Mouse (Mus musculus) kidney, embryonic 14.5 days (tissue): ENCODE measurements around the gene Hoxc9. TPM values are rescaled to one million over a fixed set of nuclear protein-coding genes. Genes with fewer than 3 reads are reported as not detected.

Source experiments
- ATAC-seq: fragments of 200-750 bp; cut with Nextera tagmentation; 2 replicates; pipeline ENCODE4 v1.8.0; 2017; ENCODE audit warnings: moderate number of reproducible peaks, mild to moderate bottlenecking, moderate TSS enrichment, moderate library complexity; ENCODE audit not compliant: low FRiP score, low TSS enrichment
- H3K27ac ChIP-seq: fragments of 300-500 bp; sonication (generic); 2 replicates; pipeline ENCODE4 v1.5.1; 2014; ENCODE audit warnings: low read depth, mild to moderate bottlenecking, low read length, moderate library complexity, mixed read lengths
- H3K27me3 ChIP-seq: fragments of 300-500 bp; sonication (generic); 2 replicates; pipeline ENCODE4 v1.6.1; 2014; ENCODE audit warnings: mild to moderate bottlenecking, low read length; ENCODE audit not compliant: control insufficient read depth, insufficient read depth
- H3K36me3 ChIP-seq: fragments of 300-500 bp; sonication (generic); 2 replicates; pipeline ENCODE4 v1.6.1; 2014; ENCODE audit warnings: low read length, mixed read lengths; ENCODE audit not compliant: control insufficient read depth, insufficient read depth
- H3K4me1 ChIP-seq: fragments of 300-500 bp; sonication (generic); 2 replicates; pipeline ENCODE4 v1.6.1; 2014; ENCODE audit warnings: low read length, mixed read lengths; ENCODE audit not compliant: control insufficient read depth, insufficient read depth
- H3K4me2 ChIP-seq: fragments of 300-500 bp; sonication (generic); replicated peaks from 2 replicates; pipeline ENCODE4 v1.6.1; 2014; ENCODE audit warnings: low read depth, mild to moderate bottlenecking, low read length
- H3K4me3 ChIP-seq: fragments of 300-500 bp; sonication (generic); 2 replicates; pipeline ENCODE4 v1.5.1; 2014; ENCODE audit warnings: mild to moderate bottlenecking, low read length
- H3K9ac ChIP-seq: fragments of 300-500 bp; sonication (generic); 2 replicates; pipeline ENCODE4 v1.6.1; 2014; ENCODE audit warnings: low read depth, mild to moderate bottlenecking, low read length, moderate library complexity
- H3K9me3 ChIP-seq: fragments of 300-500 bp; sonication (generic); 2 replicates; pipeline ENCODE4 v1.6.1; 2016; ENCODE audit warnings: low read length; ENCODE audit not compliant: control insufficient read depth
- WGBS: fragments of 180-500 bp; shearing (Covaris S2); extraction: QIAGEN DNeasy Blood & Tissue Kit; methylation state at CpG from one replicate; pipeline ENCODE4 v1.1.7; 2014; 5-methylcytosine and 5-hydroxymethylcytosine counted together
- polyA plus RNA-seq: library from polyadenylated mRNA; unstranded; fragments of >200 nt; fragmentation: Nextera tagmentation; extraction: Ambion mirVana; gene quantifications from 2 replicates; pipeline ENCODE4 v1.2.1, GENCODE M21; 2014

Gene Hoxc9
- polyA plus RNA-seq, 1 experiment from 2014 or later = 10.3 TPM

DNA sequence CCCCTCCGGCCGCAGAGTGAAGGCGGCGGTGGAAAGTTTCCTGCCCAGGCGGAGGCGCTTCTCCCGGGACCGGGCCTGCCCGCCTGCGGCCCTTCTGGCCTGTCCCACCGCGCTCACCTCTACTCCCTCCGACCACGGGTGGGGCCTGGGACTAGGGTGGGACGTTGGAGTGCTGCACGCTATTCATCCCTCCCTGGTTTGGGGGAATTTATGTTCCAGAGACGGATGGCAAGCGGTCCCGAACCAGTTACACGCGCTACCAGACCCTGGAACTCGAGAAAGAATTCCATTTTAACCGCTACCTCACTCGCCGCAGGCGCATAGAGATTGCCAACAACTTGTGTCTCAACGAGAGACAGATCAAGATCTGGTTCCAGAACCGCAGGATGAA is 38.8 kb downstream of the Hoxc9 start:
- peak overlapping the region; percentile 61 for H3K4me2 ChIP-seq
- 2% methylated on average over 25 of the region's 28 CpGs for WGBS
- no peaks in the 10 kb centered on the region; the same call in none of the 2 replicates for H3K36me3 ChIP-seq
- peaks cover 18% of the 10 kb centered on the region for H3K27me3 ChIP-seq
- H3K4me1 ChIP-seq = peaks cover 74% of the 10 kb centered on the region
- H3K9me3 ChIP-seq = no peaks in the 10 kb centered on the region
- peak overlapping the region; percentile 54 for H3K9ac ChIP-seq
- H3K4me3 ChIP-seq = peak overlapping the region; percentile 40
- peak; percentile 30 for ATAC-seq
- H3K27ac ChIP-seq = peak overlapping the region; percentile 97

DNA sequence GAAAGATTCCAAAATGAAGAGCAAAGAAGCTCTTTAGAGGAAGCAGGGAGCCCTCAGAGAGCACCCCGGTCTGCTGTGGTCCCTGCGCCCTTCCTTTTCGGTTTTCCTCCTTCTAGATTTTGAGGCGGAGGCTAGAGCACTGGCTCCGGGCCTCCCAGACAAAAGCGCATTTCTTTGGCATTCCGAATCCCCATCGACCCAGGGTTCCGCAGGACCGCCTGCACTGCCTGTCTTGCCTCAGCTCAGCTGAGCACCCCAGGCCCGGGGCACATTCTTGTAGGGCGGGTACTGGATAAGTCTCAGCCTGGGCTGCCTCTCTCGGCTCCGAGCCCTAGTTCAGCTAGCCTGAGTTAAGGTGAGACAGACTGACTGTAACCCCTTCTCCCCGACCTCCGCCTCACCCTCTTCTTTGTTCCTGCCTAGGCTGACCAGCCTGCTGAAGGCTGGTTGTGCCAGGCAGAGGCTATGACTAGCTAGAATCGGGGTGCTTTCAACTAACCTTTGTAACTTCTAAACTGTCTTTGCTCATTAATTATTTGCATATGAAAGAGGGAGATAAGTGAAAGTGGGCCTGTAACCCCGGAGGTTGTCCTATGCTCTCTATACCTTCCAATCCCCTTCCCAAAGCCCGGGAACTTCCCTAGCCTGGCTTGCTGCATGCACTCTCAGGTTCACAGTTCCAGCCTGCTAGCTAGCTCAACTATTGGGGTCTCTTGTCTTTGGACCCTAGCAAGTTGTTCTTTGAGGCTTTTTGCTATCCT is 39.3 kb downstream of the Hoxc9 start:
- Histone ChIP-seq H3K4me3 (peak overlapping the region; percentile 40), H3K36me3 (no peaks in the 10 kb centered on the region; the same call in none of the 2 replicates), H3K4me1 (peaks cover 71% of the 10 kb centered on the region), H3K9me3 (no peaks in the 10 kb centered on the region), H3K9ac (peak overlapping the region; percentile 54; the same call in 1 of the 2 replicates), H3K27me3 (peaks cover 16% of the 10 kb centered on the region), H3K27ac (peak overlapping the region; percentile 97), H3K4me2 (peak overlapping the region; percentile 61)
- no peak for ATAC-seq
- WGBS = 17% methylated on average over 19 of the region's 19 CpGs

DNA sequence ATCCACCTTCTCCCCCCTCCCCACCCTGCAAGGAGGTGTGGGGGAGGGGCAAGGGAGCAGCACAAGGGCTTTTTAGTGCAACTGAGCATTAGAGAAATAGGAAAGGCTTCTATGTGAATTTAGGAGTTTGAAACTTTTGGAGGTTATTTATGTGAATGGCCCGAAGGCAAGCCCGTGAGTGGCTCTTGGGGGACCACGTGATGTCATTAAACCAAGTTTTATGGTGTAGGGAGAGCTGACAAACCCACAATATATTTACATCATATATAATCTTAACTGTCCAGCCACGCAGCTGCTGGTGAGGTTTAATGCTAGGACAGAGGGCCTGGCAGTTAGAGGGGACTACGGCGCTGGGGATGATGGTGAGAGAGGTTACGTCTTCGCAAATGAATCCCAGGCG is 42.4 kb downstream of the Hoxc9 start, which contains the start of gene Hoxc4:
Hoxc4 (plus strand) TSS at position 299 of the 400 bp plus-strand sequence.
- Histone ChIP-seq H3K36me3 (no peaks in the 10 kb centered on the region; the same call in 1 of the 2 replicates), H3K4me2 (peak within 1 kb of the TSS; percentile 33), H3K4me3 (peak within 1 kb of the TSS; percentile 20; the same call in 1 of the 2 replicates), H3K27me3 (peaks cover 8% of the 10 kb centered on the region; the same call in 1 of the 2 replicates), H3K9ac (peak within 1 kb of the TSS; percentile 47; the same call in 1 of the 2 replicates), H3K4me1 (peaks cover 75% of the 10 kb centered on the region), H3K27ac (peak within 1 kb of the TSS; percentile 73), H3K9me3 (no peaks in the 10 kb centered on the region)
- WGBS = 15% methylated on average over 9 of the region's 9 CpGs
- peak; percentile 34; the same call in 1 of the 2 replicates for ATAC-seq

DNA sequence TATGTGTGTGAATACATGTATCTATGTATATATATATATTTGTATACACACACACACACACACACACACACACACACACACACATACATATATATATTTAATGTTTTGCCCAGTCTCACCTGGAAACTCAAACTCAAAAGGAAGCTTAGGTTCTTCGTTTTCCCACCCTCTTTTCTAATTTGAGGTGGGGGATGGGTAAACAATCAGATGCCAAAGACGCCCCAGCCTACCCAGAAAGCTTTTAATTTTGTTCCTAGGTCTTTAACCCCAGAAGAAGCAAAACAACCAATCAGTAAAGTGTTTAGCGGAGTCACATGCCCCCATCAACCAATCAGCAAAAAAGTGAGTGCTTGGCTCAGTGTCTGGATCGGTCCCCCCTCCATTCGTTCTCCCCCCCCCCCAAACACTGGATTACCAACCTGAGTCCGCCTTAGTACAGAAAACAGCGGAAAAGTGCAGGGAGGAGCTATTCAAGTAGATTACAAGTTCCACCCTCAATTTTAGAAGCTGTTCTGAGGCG is 44.7 kb downstream of the Hoxc9 start:
- ATAC-seq = no peak
- Histone ChIP-seq H3K36me3 (no peaks in the 10 kb centered on the region; the same call in 1 of the 2 replicates), H3K27me3 (peaks cover 3% of the 10 kb centered on the region; the same call in 1 of the 2 replicates), H3K4me3 (peak overlapping the region; percentile 2; the same call in 1 of the 2 replicates), H3K9ac (no peak overlapping the region), H3K9me3 (no peaks in the 10 kb centered on the region), H3K4me1 (peaks cover 71% of the 10 kb centered on the region), H3K4me2 (peak overlapping the region; percentile 31), H3K27ac (no peak overlapping the region)
- 9% methylated on average over 8 of the region's 8 CpGs for WGBS

DNA sequence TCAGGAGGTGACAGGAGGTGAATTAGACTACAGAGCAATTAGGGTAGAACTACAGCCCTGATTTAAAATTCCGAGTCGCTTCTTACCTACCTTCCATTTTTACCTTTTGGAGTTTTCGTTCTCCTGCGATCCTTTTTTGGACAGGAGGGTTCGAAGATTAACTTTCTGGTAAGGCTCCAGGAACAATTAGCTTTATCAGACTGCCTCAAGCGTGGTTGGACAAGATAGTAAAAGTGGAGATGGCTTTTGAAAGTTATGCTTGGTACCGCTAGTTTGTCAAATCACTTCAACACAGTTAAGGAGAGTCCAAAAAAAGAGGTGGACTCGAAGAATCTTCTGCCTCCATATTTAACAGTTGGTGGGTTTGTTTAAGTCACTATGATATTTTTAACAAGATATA is 45.3 kb downstream of the Hoxc9 start:
- Histone ChIP-seq H3K9ac (no peak overlapping the region), H3K4me2 (peak overlapping the region; percentile 31), H3K4me3 (peak overlapping the region; percentile 2; the same call in 1 of the 2 replicates), H3K9me3 (no peaks in the 10 kb centered on the region), H3K36me3 (no peaks in the 10 kb centered on the region; the same call in 1 of the 2 replicates), H3K4me1 (peaks cover 73% of the 10 kb centered on the region), H3K27me3 (peaks cover 3% of the 10 kb centered on the region; the same call in 1 of the 2 replicates), H3K27ac (no peak overlapping the region)
- WGBS = 16% methylated on average over 8 of the region's 8 CpGs
- no peak for ATAC-seq

DNA sequence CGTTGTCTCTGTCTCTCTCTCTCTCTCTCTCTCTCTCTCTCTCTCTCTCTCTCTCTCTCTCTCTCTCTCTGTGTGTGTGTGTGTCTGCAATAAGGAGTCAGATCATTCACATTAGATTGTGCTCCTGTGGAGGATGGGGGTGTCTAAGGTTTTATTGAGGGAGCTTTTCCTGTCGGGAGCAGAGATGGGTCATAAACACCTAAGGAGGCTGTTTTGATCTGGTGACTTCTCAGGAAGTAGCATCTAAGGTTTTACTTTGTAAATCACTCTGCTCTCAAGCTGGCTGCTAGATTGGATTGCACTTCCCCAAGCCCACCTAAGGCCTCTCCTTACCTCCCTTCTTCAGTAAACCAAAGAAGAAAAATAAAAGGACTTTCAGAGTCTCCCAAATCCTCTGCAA is 47.9 kb downstream of the Hoxc9 start:
- WGBS = 9% methylated on average over 2 of the region's 2 CpGs
- ATAC-seq = peak; percentile 56; the same call in 1 of the 2 replicates
- H3K9ac ChIP-seq = no peak overlapping the region
- H3K36me3 ChIP-seq = no peaks in the 10 kb centered on the region
- H3K27me3 ChIP-seq = peaks cover 3% of the 10 kb centered on the region; the same call in 1 of the 2 replicates
- no peak overlapping the region for H3K4me3 ChIP-seq
- no peak overlapping the region for H3K4me2 ChIP-seq
- H3K9me3 ChIP-seq = no peaks in the 10 kb centered on the region
- peaks cover 67% of the 10 kb centered on the region for H3K4me1 ChIP-seq
- 0 out of 2 replicates have a peak overlapping the region, but pooled peaks have one; percentile 3 for H3K27ac ChIP-seq

DNA sequence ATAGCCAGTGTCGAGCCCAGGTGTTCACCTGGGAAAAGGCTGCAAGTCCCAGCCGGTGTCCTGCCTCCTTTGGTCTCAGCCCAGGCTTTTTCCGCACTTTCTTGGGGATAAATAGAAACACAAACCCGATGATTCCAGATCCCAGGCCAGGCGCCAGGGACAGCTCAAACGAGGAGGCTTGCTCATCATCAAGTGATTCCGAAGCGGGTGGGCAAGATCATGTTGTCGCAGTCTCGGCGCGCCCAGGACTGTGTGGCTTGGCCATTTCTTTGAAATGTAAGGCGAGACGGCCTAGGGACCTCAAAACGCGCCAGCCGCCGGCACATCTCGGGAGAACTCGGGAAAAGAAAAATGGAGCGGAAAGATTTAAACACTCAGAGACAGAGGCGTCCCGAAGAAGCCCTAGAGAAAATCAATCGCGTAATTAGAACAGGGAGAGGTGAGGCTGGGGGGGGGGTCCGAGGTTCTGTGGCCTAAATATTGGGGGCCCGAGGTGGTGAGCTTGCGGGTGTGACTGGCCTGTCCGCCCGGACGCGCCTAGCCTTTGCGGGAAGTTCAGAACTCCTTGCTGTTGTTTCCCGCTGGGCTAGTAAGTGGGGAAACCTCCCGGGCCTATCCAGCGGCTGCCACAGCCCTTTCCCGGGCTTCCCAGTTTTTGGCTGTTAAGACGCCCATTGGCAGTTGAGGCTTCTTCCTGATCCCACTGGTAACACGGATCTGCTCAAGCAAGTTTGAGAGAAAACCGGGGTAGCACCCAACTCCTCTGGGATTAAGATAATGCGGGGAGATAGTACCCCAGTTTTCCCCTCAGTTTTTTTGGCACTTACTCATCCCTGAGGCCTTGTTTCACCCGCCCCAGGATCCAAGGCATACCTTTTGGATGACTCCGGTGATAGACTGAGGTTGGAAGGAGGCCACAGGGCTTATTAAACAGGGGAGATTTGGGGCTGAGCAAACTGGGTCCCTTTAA is 51.3 kb downstream of the Hoxc9 start:
- Histone ChIP-seq H3K4me2 (peak overlapping the region; percentile 42), H3K4me1 (peaks cover 61% of the 10 kb centered on the region), H3K4me3 (peak overlapping the region; percentile 27), H3K36me3 (no peaks in the 10 kb centered on the region), H3K27me3 (peaks cover 3% of the 10 kb centered on the region; the same call in 1 of the 2 replicates), H3K27ac (peak overlapping the region; percentile 71), H3K9ac (peak overlapping the region; percentile 44), H3K9me3 (no peaks in the 10 kb centered on the region)
- peak; percentile 29; the same call in 1 of the 2 replicates for ATAC-seq
- 8% methylated on average over 43 of the region's 43 CpGs for WGBS

DNA sequence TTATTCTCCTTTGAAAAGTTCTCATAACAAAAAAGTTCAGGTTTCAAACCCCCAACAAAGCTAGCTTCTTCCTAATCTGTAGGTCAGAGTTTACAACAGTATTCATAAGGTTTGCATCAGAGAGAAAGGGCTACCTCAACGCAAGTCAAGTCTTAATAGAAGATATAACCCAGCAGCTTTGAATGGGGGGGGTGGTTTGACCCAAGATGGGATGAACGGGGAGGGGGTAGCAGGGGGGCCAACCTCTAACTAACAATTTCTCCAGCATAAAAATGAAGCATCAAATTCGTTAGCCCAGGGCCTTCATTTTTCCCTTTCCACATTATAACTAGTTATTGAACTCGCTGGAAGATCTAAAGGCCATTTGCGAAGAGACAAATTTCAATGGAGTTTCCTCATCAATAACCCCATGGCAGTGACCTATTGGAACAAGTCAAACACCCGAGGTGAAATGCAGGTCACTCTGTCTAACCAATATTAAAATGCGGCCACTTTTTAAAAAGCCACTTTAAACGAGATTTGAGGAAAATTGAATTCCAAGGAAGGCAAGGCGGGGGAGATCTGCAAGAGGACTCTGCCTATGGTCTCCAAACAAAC is 52.8 kb downstream of the Hoxc9 start:
- Histone ChIP-seq H3K27me3 (0 out of 2 replicates have a peak, but pooled peaks cover 6% of the 10 kb centered on the region), H3K27ac (no peak overlapping the region), H3K9me3 (no peaks in the 10 kb centered on the region), H3K4me2 (no peak overlapping the region), H3K36me3 (no peaks in the 10 kb centered on the region), H3K9ac (no peak overlapping the region), H3K4me3 (no peak overlapping the region), H3K4me1 (peaks cover 65% of the 10 kb centered on the region)
- WGBS = 51% methylated on average over 9 of the region's 9 CpGs
- no peak for ATAC-seq
